Mouse (Mus musculus) ES-E14 (cell line): ENCODE results near the gene Mast4.

Experiments
- HCFC1 ChIP-seq: IDR thresholded peaks from 2 replicates; pipeline ENCODE4 v1.6.1; 2012; ENCODE audit warnings: low read length, inconsistent platforms, borderline replicate concordance; ENCODE audit not compliant: insufficient read depth
- ZC3H11A ChIP-seq: IDR thresholded peaks from 2 replicates; pipeline ENCODE4 v1.6.1; 2012; ENCODE audit warnings: low read depth, mild to moderate bottlenecking, inconsistent platforms, low read length, borderline replicate concordance
- ZNF384 ChIP-seq: IDR thresholded peaks from 2 replicates; pipeline ENCODE4 v1.6.1; 2012; ENCODE audit warnings: low read depth, low read length, inconsistent platforms

- TF ChIP-seq HCFC1: no peak
- no peak for TF ChIP-seq ZC3H11A
- 0 out of 2 replicates have a peak, but pooled peaks have one; percentile 39 for TF ChIP-seq ZNF384
Measured at GRCm38 (mm10) chr13:102693341-102693801, 640.9 kb downstream of the Mast4 start, which contains the start of gene Cd180.
